Mouse (Mus musculus): Measurements from ENCODE around the gene 4430402I18Rik. TPM values are rescaled to one million over a fixed set of nuclear protein-coding genes. Genes with fewer than 3 reads are reported as not detected.

The 4430402I18Rik gene
- polyA plus RNA-seq, 1 experiment from 2014 or later, result 5.1 TPM

- Histone ChIP-seq H3K4me2 (no peak overlapping the region), H3K36me3 (peaks cover 47% of the 10 kb centered on the region), H3K9ac (no peak overlapping the region), H3K4me3 (replicated peaks) (no peak overlapping the region), H3K9me3 (replicated peaks) (no peaks in the 10 kb centered on the region), H3K27me3 (no peaks in the 10 kb centered on the region), H3K27ac (no peak overlapping the region), H3K4me1 (peaks cover 7% of the 10 kb centered on the region)
- ATAC-seq (replicated peaks; ENCODE audit: low FRiP score), result no peak
- 85% methylated on average over 7 of the region's 7 CpGs for WGBS
These were observed 27.3 kb upstream of the 4430402I18Rik start for GRCm38 (mm10) chr19:28994870-28995269.

DNA sequence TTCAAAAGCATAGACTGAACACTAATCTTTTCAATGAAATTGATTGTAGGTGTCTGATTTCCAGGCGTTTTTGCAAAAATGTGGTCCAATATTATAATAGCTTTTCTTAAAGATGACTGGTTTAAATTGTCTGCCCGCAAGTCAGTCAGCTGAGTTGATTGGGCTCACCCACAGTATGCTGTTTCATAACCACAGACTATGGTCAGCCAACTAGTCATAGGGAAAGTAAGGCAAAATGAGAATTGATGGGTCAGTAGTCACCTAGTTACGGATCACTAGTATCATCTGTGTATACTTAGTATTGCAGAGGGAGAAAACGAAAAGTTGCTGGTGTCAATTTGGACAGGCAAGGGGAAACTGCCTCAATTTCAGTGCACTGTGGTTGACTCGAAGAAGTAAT is 23.8 kb upstream of the 4430402I18Rik start:
- peak overlapping the region; percentile 68 for H3K4me2 ChIP-seq
- no peaks in the 10 kb centered on the region for H3K9me3 ChIP-seq (replicated peaks)
- H3K36me3 ChIP-seq, result peaks cover 33% of the 10 kb centered on the region
- ATAC-seq (replicated peaks; ENCODE audit: low FRiP score), result no peak
- 64% methylated on average over 5 of the region's 5 CpGs for WGBS
- H3K4me3 ChIP-seq (replicated peaks), result peak overlapping the region; percentile 77
- H3K9ac ChIP-seq, result no peak overlapping the region
- H3K27me3 ChIP-seq, result 0 out of 2 replicates have a peak, but pooled peaks cover 10% of the 10 kb centered on the region
- 0 out of 2 replicates have a peak overlapping the region, but pooled peaks have one; percentile 84 for H3K27ac ChIP-seq
- H3K4me1 ChIP-seq, result peaks cover 12% of the 10 kb centered on the region

GRCm38 (mm10) chr19:28990590-28991221 is 23.1 kb upstream of the 4430402I18Rik start:
- ATAC-seq (replicated peaks; ENCODE audit: low FRiP score), result peak; percentile 72
- peak overlapping the region; percentile 77 for H3K9ac ChIP-seq
- peak overlapping the region; percentile 68 for H3K4me2 ChIP-seq
- peaks cover 28% of the 10 kb centered on the region for H3K36me3 ChIP-seq
- WGBS, result 1% methylated on average over 41 of the region's 41 CpGs
- H3K4me3 ChIP-seq (replicated peaks), result peak overlapping the region; percentile 77
- peaks cover 12% of the 10 kb centered on the region for H3K4me1 ChIP-seq
- 0 out of 2 replicates have a peak, but pooled peaks cover 10% of the 10 kb centered on the region for H3K27me3 ChIP-seq
- peak overlapping the region; percentile 84 for H3K27ac ChIP-seq
- no peaks in the 10 kb centered on the region for H3K9me3 ChIP-seq (replicated peaks)

DNA sequence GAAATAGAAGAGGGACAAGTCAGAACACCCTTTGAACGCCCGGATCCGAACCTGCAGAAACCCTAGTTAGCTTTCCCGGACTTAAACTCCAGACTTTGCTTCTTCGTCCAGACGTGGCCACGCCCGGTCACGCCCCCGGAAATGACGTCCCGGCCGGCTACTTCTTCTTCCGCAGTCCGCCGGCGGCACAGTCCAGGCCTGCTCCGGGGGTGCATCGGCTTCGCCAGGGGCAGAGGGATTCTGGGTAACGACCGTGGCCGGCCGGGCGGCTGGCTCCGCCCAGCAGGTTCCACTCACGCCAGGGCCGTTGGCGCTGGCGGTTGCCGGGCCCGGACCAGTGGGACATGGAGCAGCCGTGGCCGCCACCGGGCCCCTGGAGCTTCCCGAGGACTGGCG is 22.6 kb upstream of the 4430402I18Rik start, which contains the start of gene Cdc37l1:
TSS of gene Cdc37l1 (plus strand) at position 159 of the 396 bp plus-strand sequence.
- Histone ChIP-seq H3K9ac (peak within 1 kb of the TSS; percentile 77), H3K4me3 (replicated peaks) (peak within 1 kb of the TSS; percentile 77), H3K9me3 (replicated peaks) (no peaks in the 10 kb centered on the region), H3K4me2 (peak within 1 kb of the TSS; percentile 68), H3K27ac (peak within 1 kb of the TSS; percentile 84), H3K27me3 (0 out of 2 replicates have a peak, but pooled peaks cover 10% of the 10 kb centered on the region), H3K36me3 (peaks cover 22% of the 10 kb centered on the region), H3K4me1 (peaks cover 12% of the 10 kb centered on the region)
- WGBS, result under 1% methylated on average over 37 of the region's 37 CpGs
- ATAC-seq (replicated peaks; ENCODE audit: low FRiP score), result peak; percentile 98

GRCm38 (mm10) chr19:28989515-28989914 is 21.9 kb upstream of the 4430402I18Rik start:
- 0 out of 2 replicates have a peak overlapping the region, but pooled peaks have one; percentile 84 for H3K27ac ChIP-seq
- peak overlapping the region; percentile 68 for H3K4me2 ChIP-seq
- H3K9ac ChIP-seq, result peak overlapping the region; percentile 77
- peaks cover 16% of the 10 kb centered on the region for H3K36me3 ChIP-seq
- no peak for ATAC-seq (replicated peaks; ENCODE audit: low FRiP score)
- H3K4me3 ChIP-seq (replicated peaks), result peak overlapping the region; percentile 77
- H3K4me1 ChIP-seq, result peaks cover 12% of the 10 kb centered on the region
- 0 out of 2 replicates have a peak, but pooled peaks cover 10% of the 10 kb centered on the region for H3K27me3 ChIP-seq
- WGBS, result 49% methylated on average over 8 of the region's 8 CpGs
- no peaks in the 10 kb centered on the region for H3K9me3 ChIP-seq (replicated peaks)

DNA sequence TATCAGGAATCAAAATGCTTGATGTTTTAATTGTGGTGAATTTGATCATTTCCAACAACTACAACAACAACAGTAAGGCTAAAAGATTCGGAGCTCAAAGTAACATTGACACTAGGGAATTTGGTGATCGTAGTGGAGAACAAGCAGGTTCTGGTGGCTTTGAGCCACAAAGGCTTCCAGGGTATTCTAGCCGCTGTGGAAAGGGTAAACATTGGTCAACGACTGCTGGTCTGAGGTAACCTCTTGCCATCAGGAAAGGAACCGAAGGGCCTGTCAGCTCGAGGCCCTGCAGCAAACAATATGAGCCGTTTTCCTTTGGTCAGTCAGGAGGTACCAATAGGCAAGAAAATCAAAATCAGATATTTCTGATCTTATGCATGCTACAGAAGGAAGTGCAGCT is 15.0 kb upstream of the 4430402I18Rik start:
- ATAC-seq (replicated peaks; ENCODE audit: low FRiP score), result no peak
- Histone ChIP-seq H3K27ac (no peak overlapping the region), H3K27me3 (0 out of 2 replicates have a peak, but pooled peaks cover 7% of the 10 kb centered on the region), H3K4me1 (no peaks in the 10 kb centered on the region), H3K4me3 (replicated peaks) (no peak overlapping the region), H3K36me3 (no peaks in the 10 kb centered on the region), H3K4me2 (no peak overlapping the region), H3K9me3 (replicated peaks) (no peaks in the 10 kb centered on the region), H3K9ac (no peak overlapping the region)
- 82% methylated on average over 7 of the region's 7 CpGs for WGBS

DNA sequence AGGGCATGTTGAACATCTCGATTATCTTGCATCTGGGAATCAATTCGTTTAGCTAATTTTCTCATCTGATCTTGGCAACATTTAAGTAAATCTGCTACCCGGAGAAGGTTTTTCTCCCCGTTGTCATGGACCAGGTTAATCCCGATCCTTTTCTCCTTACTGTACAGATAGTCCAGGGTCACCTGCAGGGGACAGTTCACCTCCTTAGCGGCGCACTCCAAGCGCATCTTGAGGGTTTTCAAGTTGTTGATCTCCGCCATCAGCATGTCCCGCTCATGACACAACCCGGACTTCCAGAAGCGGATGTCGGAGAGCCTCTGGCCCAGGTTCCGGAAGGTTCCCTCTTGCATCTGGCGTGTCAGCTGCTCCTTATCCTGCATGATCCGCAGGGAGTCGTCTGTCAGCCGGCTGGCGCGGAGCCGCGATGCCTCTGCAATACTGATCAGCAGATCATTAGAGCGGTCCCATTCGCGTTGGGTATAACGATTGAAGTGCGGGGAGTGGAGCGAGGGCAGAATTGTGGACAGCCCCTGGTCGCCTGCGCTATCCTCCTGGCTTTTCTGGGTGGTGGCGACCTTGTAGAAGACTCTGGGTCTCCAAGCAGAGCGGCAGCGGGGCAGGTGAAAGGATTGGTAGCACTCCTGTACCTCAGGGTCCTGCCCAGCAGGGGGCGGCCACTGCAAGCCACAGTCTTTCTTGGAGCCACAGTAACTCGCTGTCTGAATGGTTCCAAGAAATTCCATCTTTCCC is 7.4 kb upstream of the 4430402I18Rik start:
- no peak overlapping the region for H3K9ac ChIP-seq
- ATAC-seq (replicated peaks; ENCODE audit: low FRiP score), result peak; percentile 46; the same call in 1 of the 2 replicates
- H3K4me3 ChIP-seq (replicated peaks), result peak overlapping the region; percentile 40
- H3K4me2 ChIP-seq, result peak overlapping the region; percentile 76
- H3K9me3 ChIP-seq (replicated peaks), result no peaks in the 10 kb centered on the region
- WGBS, result 20% methylated on average over 35 of the region's 35 CpGs
- H3K27me3 ChIP-seq, result 0 out of 2 replicates have a peak, but pooled peaks cover 8% of the 10 kb centered on the region
- H3K27ac ChIP-seq, result no peak overlapping the region
- no peaks in the 10 kb centered on the region for H3K36me3 ChIP-seq
- peaks cover 9% of the 10 kb centered on the region for H3K4me1 ChIP-seq

DNA sequence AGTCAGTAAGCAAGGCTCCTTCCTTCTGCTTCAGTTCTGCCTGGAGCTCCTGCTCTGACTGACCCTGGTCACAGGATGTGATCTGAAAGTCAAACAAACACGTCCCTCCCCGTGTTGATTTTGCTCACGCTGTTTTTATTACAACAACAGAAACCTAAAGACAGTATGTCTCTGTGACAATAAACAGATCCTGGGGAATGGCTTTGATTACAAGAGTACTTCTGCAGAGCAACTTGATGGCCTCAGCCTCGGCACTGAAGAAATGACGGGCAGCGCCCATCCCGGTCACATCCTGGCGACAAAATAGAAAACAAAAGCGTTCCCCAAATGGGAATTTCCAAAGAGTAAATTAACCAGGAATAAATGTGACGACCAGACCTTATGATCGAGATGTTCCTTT is 2.7 kb upstream of the 4430402I18Rik start:
- Histone ChIP-seq H3K4me3 (replicated peaks) (no peak overlapping the region), H3K4me2 (no peak overlapping the region), H3K9ac (no peak overlapping the region), H3K27ac (no peak overlapping the region), H3K9me3 (replicated peaks) (no peaks in the 10 kb centered on the region), H3K4me1 (peaks cover 15% of the 10 kb centered on the region), H3K27me3 (peaks cover 8% of the 10 kb centered on the region; the same call in 1 of the 2 replicates), H3K36me3 (no peaks in the 10 kb centered on the region)
- WGBS, result 46% methylated on average over 11 of the region's 11 CpGs
- ATAC-seq (replicated peaks; ENCODE audit: low FRiP score), result no peak

DNA sequence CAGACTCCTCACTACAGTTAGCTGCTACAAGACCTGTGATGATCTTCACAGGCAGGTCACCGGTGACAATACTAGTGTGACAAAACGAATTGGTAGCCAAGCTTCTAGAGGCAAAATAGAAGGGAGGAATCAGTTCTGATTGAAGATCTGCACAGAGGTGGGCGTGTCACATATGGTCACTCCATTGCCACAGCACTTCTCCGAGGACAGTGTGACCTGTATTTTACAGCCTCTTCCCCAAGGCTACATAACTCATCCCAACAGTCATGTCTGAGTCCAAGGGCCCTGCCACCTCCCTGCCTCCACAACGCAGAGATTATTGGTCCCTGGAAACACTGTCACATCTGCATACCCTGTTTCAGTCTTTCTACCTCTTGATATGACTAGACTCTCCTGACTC is 1.6 kb upstream of the 4430402I18Rik start:
- H3K4me1 ChIP-seq, result peaks cover 18% of the 10 kb centered on the region
- no peak overlapping the region for H3K9ac ChIP-seq
- peaks cover 3% of the 10 kb centered on the region; the same call in 1 of the 2 replicates for H3K27me3 ChIP-seq
- H3K4me2 ChIP-seq, result no peak overlapping the region
- H3K36me3 ChIP-seq, result no peaks in the 10 kb centered on the region
- 68% methylated on average over 5 of the region's 5 CpGs for WGBS
- H3K27ac ChIP-seq, result no peak overlapping the region
- no peak overlapping the region for H3K4me3 ChIP-seq (replicated peaks)
- H3K9me3 ChIP-seq (replicated peaks), result no peaks in the 10 kb centered on the region
- ATAC-seq (replicated peaks; ENCODE audit: low FRiP score), result no peak

GRCm38 (mm10) chr19:28968178-28968577 is 578 bp upstream of the 4430402I18Rik start:
- H3K27ac ChIP-seq, result no peak overlapping the region
- H3K36me3 ChIP-seq, result no peaks in the 10 kb centered on the region
- H3K4me1 ChIP-seq, result peaks cover 18% of the 10 kb centered on the region
- peaks cover 3% of the 10 kb centered on the region; the same call in 1 of the 2 replicates for H3K27me3 ChIP-seq
- no peak overlapping the region for H3K9ac ChIP-seq
- no peak overlapping the region for H3K4me3 ChIP-seq (replicated peaks)
- no peak overlapping the region for H3K4me2 ChIP-seq
- no peaks in the 10 kb centered on the region for H3K9me3 ChIP-seq (replicated peaks)
- ATAC-seq (replicated peaks; ENCODE audit: low FRiP score), result no peak
- 73% methylated on average over 4 of the region's 4 CpGs for WGBS

GRCm38 (mm10) chr19:28964552-28964903 is 3.1 kb downstream of the 4430402I18Rik start:
- H3K9me3 ChIP-seq (replicated peaks), result no peaks in the 10 kb centered on the region
- peak overlapping the region; percentile 89 for H3K4me3 ChIP-seq (replicated peaks)
- peak overlapping the region; percentile 75 for H3K9ac ChIP-seq
- H3K36me3 ChIP-seq, result no peaks in the 10 kb centered on the region
- H3K4me2 ChIP-seq, result peak overlapping the region; percentile 85
- ATAC-seq (replicated peaks; ENCODE audit: low FRiP score), result peak; percentile 52
- H3K27ac ChIP-seq, result peak overlapping the region; percentile 79; the same call in 1 of the 2 replicates
- peaks cover 15% of the 10 kb centered on the region for H3K4me1 ChIP-seq
- peaks cover 10% of the 10 kb centered on the region; the same call in 1 of the 2 replicates for H3K27me3 ChIP-seq
- WGBS, result 6% methylated on average over 16 of the region's 16 CpGs

All from kidney, embryonic 15.5 days (tissue).